Mouse (Mus musculus) MEL (cell line): Measurements from ENCODE around the gene Synpo2l. TPM values are rescaled to one million over a fixed set of nuclear protein-coding genes. Genes with fewer than 3 reads are reported as not detected.

Experiments
- DNase-seq: peaks from one replicate; pipeline ENCODE4 v3.0.0; 2011; ENCODE audit warnings: low read depth, low spot score
- H3K27ac ChIP-seq: 2 replicates; pipeline ENCODE4 v1.5.1; 2012; ENCODE audit warnings: low read depth, mild to moderate bottlenecking, control low read depth, low read length, moderate library complexity; ENCODE audit not compliant: control insufficient read depth
- H3K27me3 ChIP-seq, 2 experiments: fragments of 150-350 bp in 1 of 2; sonication (generic) in 1 of 2; 2 replicates each; pipeline ENCODE4 v1.6.1; 2012; ENCODE audit warnings: low read length in 2 of 2, mild to moderate bottlenecking in 2 of 2, improper control_type of control experiment in 1 of 2, moderate library complexity in 1 of 2; ENCODE audit not compliant: insufficient read depth in 2 of 2, control insufficient read depth in 1 of 2
- H3K36me3 ChIP-seq, 2 experiments: 2 replicates each; pipeline ENCODE4 v1.6.1; 2012 to 2014; ENCODE audit warnings: low read length in 2 of 2, improper control_type of control experiment in 1 of 2, inconsistent platforms in 1 of 2, mild to moderate bottlenecking in 1 of 2; ENCODE audit not compliant: insufficient read depth in 2 of 2, control insufficient read depth in 1 of 2
- H3K4me1 ChIP-seq, 2 experiments: fragments of 150-350 bp in 1 of 2; sonication (generic) in 1 of 2; 2 replicates each; pipeline ENCODE4 v1.6.1; 2012; ENCODE audit warnings: low read length in 2 of 2, improper control_type of control experiment in 1 of 2, mild to moderate bottlenecking in 1 of 2; ENCODE audit not compliant: insufficient read depth in 2 of 2, control insufficient read depth in 1 of 2
- H3K4me3 ChIP-seq, 2 experiments: fragments of 150-350 bp in 1 of 2; sonication (generic) in 1 of 2; 2 replicates each; pipeline ENCODE4 v1.5.1; 2012; ENCODE audit warnings: low read depth in 2 of 2, low read length in 2 of 2, mild to moderate bottlenecking in 2 of 2, moderate library complexity in 2 of 2, control low read depth in 1 of 2, improper control_type of control experiment in 1 of 2; ENCODE audit not compliant: control insufficient read depth in 1 of 2, insufficient read depth in 1 of 2
- H3K79me2 ChIP-seq: 2 replicates; pipeline ENCODE4 v1.6.1; 2012; ENCODE audit warnings: mild to moderate bottlenecking, low read length, moderate library complexity; ENCODE audit not compliant: control insufficient read depth, poor library complexity, insufficient read depth
- H3K9ac ChIP-seq: 2 replicates; pipeline ENCODE4 v1.6.1; 2012; ENCODE audit warnings: low read depth, mild to moderate bottlenecking, control low read depth, low read length, moderate library complexity; ENCODE audit not compliant: control insufficient read depth, poor library complexity, severe bottlenecking
- H3K9me3 ChIP-seq: fragments of 150-350 bp; sonication (generic); replicated peaks from 2 replicates; pipeline ENCODE4 v1.6.1; 2012; ENCODE audit warnings: mild to moderate bottlenecking, low read length, improper control_type of control experiment, moderate library complexity; ENCODE audit not compliant: insufficient read depth
- BHLHE40 ChIP-seq: IDR thresholded peaks from 2 replicates; pipeline ENCODE4 v1.6.1; 2012; ENCODE audit warnings: low read depth, mild to moderate bottlenecking, inconsistent platforms, low read length, improper control_type of control experiment, borderline replicate concordance
- CTCF ChIP-seq, 3 experiments: IDR thresholded peaks in 2 of 3; conservative IDR thresholded peaks in 1 of 3; 2 replicates each; pipeline ENCODE4 v1.5.1; 2011 to 2012; ENCODE audit warnings: low read length in 3 of 3, low read depth in 2 of 3, mild to moderate bottlenecking in 2 of 3, improper control_type of control experiment in 1 of 3, inconsistent platforms in 1 of 3, mixed read lengths in 1 of 3, moderate library complexity in 1 of 3; ENCODE audit not compliant: control insufficient read depth in 1 of 3, insufficient read depth in 1 of 3, poor library complexity in 1 of 3, severe bottlenecking in 1 of 3
- E2F4 ChIP-seq: IDR thresholded peaks from 2 replicates; pipeline ENCODE4 v1.6.1; 2011; ENCODE audit warnings: low read depth, low read length, improper control_type of control experiment, borderline replicate concordance
- ELF1 ChIP-seq: IDR thresholded peaks from 2 replicates; pipeline ENCODE4 v1.6.1; 2014; ENCODE audit warnings: low read depth, mild to moderate bottlenecking, inconsistent platforms, low read length, improper control_type of control experiment, moderate library complexity
- ETS1 ChIP-seq: IDR thresholded peaks from 2 replicates; pipeline ENCODE4 v1.6.1; 2012; ENCODE audit warnings: low read depth, mild to moderate bottlenecking, inconsistent platforms, low read length, improper control_type of control experiment, moderate library complexity
- GABPA ChIP-seq: IDR thresholded peaks from 2 replicates; pipeline ENCODE4 v1.6.1; 2012; ENCODE audit warnings: low read depth, mild to moderate bottlenecking, inconsistent platforms, low read length, improper control_type of control experiment, moderate library complexity
- GATA1 ChIP-seq: IDR thresholded peaks from 2 replicates; pipeline ENCODE4 v1.6.1; 2011; ENCODE audit warnings: low read depth, low read length, improper control_type of control experiment
- HCFC1 ChIP-seq: IDR thresholded peaks from 2 replicates; pipeline ENCODE4 v1.6.1; 2012; ENCODE audit warnings: low read depth, mild to moderate bottlenecking, inconsistent platforms, low read length, improper control_type of control experiment, moderate library complexity
- JUND ChIP-seq: IDR thresholded peaks from 2 replicates; pipeline ENCODE4 v1.6.1; 2011; ENCODE audit warnings: low read depth, mild to moderate bottlenecking, improper control_type of control experiment, low read length
- MAFK ChIP-seq: IDR thresholded peaks from 2 replicates; pipeline ENCODE4 v1.6.1; 2011; ENCODE audit warnings: low read depth, mild to moderate bottlenecking, low read length, improper control_type of control experiment, borderline replicate concordance
- MEF2A ChIP-seq: IDR thresholded peaks from 2 replicates; pipeline ENCODE4 v1.6.1; 2014; ENCODE audit warnings: low read depth, mild to moderate bottlenecking, inconsistent platforms, low read length, improper control_type of control experiment; ENCODE audit not compliant: poor library complexity, insufficient replicate concordance, severe bottlenecking; ENCODE audit errors: extremely low read depth
- MXI1 ChIP-seq: IDR thresholded peaks from 2 replicates; pipeline ENCODE4 v1.6.1; 2011; ENCODE audit warnings: mild to moderate bottlenecking, low read depth, low read length, improper control_type of control experiment
- MYB ChIP-seq: IDR thresholded peaks from 2 replicates; pipeline ENCODE4 v1.6.1; 2011; ENCODE audit warnings: mild to moderate bottlenecking, low read depth, low read length, improper control_type of control experiment
- MYC ChIP-seq: IDR thresholded peaks from 2 replicates; pipeline ENCODE4 v1.6.1; 2011; ENCODE audit warnings: low read depth, mild to moderate bottlenecking, low read length, improper control_type of control experiment, moderate library complexity
- NELFE ChIP-seq: IDR thresholded peaks from 2 replicates; pipeline ENCODE4 v1.6.1; 2011; ENCODE audit warnings: low read depth, low read length, improper control_type of control experiment
- NRF1 ChIP-seq: IDR thresholded peaks from 2 replicates; pipeline ENCODE4 v1.6.1; 2014; ENCODE audit warnings: low read depth, mild to moderate bottlenecking, inconsistent platforms, low read length, improper control_type of control experiment, moderate library complexity; ENCODE audit not compliant: poor library complexity, insufficient read depth, severe bottlenecking
- POLR2A ChIP-seq, 2 experiments: IDR thresholded peaks; 2 replicates each; pipeline ENCODE4 v1.6.1; 2011 to 2012; ENCODE audit warnings: low read length in 2 of 2, mild to moderate bottlenecking in 2 of 2, control low read depth in 1 of 2, improper control_type of control experiment in 1 of 2, low read depth in 1 of 2, moderate library complexity in 1 of 2; ENCODE audit not compliant: control insufficient read depth in 1 of 2, insufficient read depth in 1 of 2, poor library complexity in 1 of 2
- POLR2AphosphoS2 ChIP-seq: IDR thresholded peaks from 2 replicates; pipeline ENCODE4 v1.6.1; 2011; ENCODE audit warnings: low read length, improper control_type of control experiment
- POLR2AphosphoS5 ChIP-seq: IDR thresholded peaks from 2 replicates; pipeline ENCODE4 v1.6.1; 2012; ENCODE audit warnings: low read depth, borderline replicate concordance, mild to moderate bottlenecking, inconsistent platforms, low read length, moderate library complexity, mixed read lengths
- RCOR1 ChIP-seq: IDR thresholded peaks from 2 replicates; pipeline ENCODE4 v1.6.1; 2012; ENCODE audit warnings: low read depth, mild to moderate bottlenecking, inconsistent platforms, low read length, improper control_type of control experiment
- SIN3A ChIP-seq: IDR thresholded peaks from 2 replicates; pipeline ENCODE4 v1.6.1; 2012; ENCODE audit warnings: low read length, improper control_type of control experiment, inconsistent platforms
- SMC3 ChIP-seq: IDR thresholded peaks from 2 replicates; pipeline ENCODE4 v1.6.1; 2011; ENCODE audit warnings: low read depth, low read length, improper control_type of control experiment
- TBP ChIP-seq: IDR thresholded peaks from 2 replicates; pipeline ENCODE4 v1.8.0; 2011; ENCODE audit warnings: low read depth, low read length, improper control_type of control experiment
- UBTF ChIP-seq: IDR thresholded peaks from 2 replicates; pipeline ENCODE4 v1.6.1; 2012; ENCODE audit warnings: low read depth, mild to moderate bottlenecking, inconsistent platforms, low read length, improper control_type of control experiment, moderate library complexity, borderline replicate concordance; ENCODE audit not compliant: insufficient read depth
- USF1 ChIP-seq: IDR thresholded peaks from 2 replicates; pipeline ENCODE4 v1.6.1; 2014; ENCODE audit warnings: low read depth, mild to moderate bottlenecking, inconsistent platforms, low read length, improper control_type of control experiment, moderate library complexity
- ZC3H11A ChIP-seq: IDR thresholded peaks from 2 replicates; pipeline ENCODE4 v1.6.1; 2012; ENCODE audit warnings: low read depth, mild to moderate bottlenecking, inconsistent platforms, low read length, improper control_type of control experiment
- ZKSCAN1 ChIP-seq: IDR thresholded peaks from 2 replicates; pipeline ENCODE4 v1.6.1; 2012; ENCODE audit warnings: low read depth, mild to moderate bottlenecking, inconsistent platforms, low read length, improper control_type of control experiment, moderate library complexity
- ZMIZ1 ChIP-seq: IDR thresholded peaks from 2 replicates; pipeline ENCODE4 v1.6.1; 2012; ENCODE audit warnings: low read depth, mild to moderate bottlenecking, inconsistent platforms, low read length, improper control_type of control experiment, moderate library complexity
- polyA plus RNA-seq, 2 experiments: library from polyadenylated mRNA; stranded (reverse) in 1 of 2; unstranded in 1 of 2; fragments of >175 nt in 1 of 2; fragments of >200 nt in 1 of 2; gene quantifications; 2 replicates each; pipeline versions ENCODE4 v1.2.1 to v1.2.4; 2012; ENCODE audit warnings: low replicate concordance in 2 of 2, low read depth in 1 of 2; ENCODE audit not compliant: insufficient read length in 2 of 2, insufficient read depth in 1 of 2, missing spikeins in 1 of 2
- total RNA-seq: library from RNA; depleted of rRNA; stranded (reverse); fragments of 300-350 nt; gene quantifications from 2 replicates; pipeline ENCODE4 v1.2.3, GENCODE M21; 2012

Gene Synpo2l
- total and polyA plus RNA-seq, 3 experiments, result 0.04 to 0.06 TPM; not detected in 1

GRCm38 (mm10) chr14:20708239-20708638, 40.1 kb upstream of the Synpo2l start:
- Histone ChIP-seq H3K27ac (peak overlapping the region; percentile 17), H3K79me2 (peaks cover 21% of the 10 kb centered on the region), H3K9me3 (no peaks in the 10 kb centered on the region), H3K9ac (peak overlapping the region; percentile 67), H3K27me3 (no peaks in the 10 kb centered on the region), H3K4me1 (peaks cover 3 to 10% of the 10 kb centered on the region in 2 experiments; a peak in 3 of 4 replicates), H3K4me3 (peak overlapping the region; percentile 68 to 71), H3K36me3 (peaks cover 0 to 12% of the 10 kb centered on the region in 2 experiments; a peak in 3 of 4 replicates)
- peak; percentile 47 for DNase-seq
- TF ChIP-seq E2F4 (no peak), SMC3 (no peak), ZKSCAN1 (no peak), MYC (no peak), USF1 (peak; percentile 85), BHLHE40 (peak; percentile 75), ELF1 (no peak)

GRCm38 (mm10) chr14:20707201-20708190, 39.3 kb upstream of the Synpo2l start, which contains the start of gene Zswim8:
Gene Zswim8 (plus strand): TSS chr14:20707552.
- peak within 1 kb of the TSS; percentile 67 for H3K9ac ChIP-seq
- no peaks in the 10 kb centered on the region for H3K9me3 ChIP-seq
- H3K4me1 ChIP-seq, result peaks cover 3 to 10% of the 10 kb centered on the region in 2 experiments; a peak in 3 of 4 replicates
- peaks cover 27% of the 10 kb centered on the region for H3K79me2 ChIP-seq
- peak within 1 kb of the TSS; percentile 46 for H3K27ac ChIP-seq
- H3K36me3 ChIP-seq, result peaks cover 0 to 12% of the 10 kb centered on the region in 2 experiments; a peak in 3 of 4 replicates
- peak; percentile 88 for DNase-seq
- H3K4me3 ChIP-seq, result peak within 1 kb of the TSS; percentile 68 to 71
- no peaks in the 10 kb centered on the region for H3K27me3 ChIP-seq
- peak; percentile 98 for TF ChIP-seq SIN3A
- no peak for TF ChIP-seq UBTF
- no peak for TF ChIP-seq MAFK
- TF ChIP-seq RCOR1, result no peak
- no peak for TF ChIP-seq MYB
- TF ChIP-seq ELF1, result peak; percentile 78
- peak; percentile 81 for TF ChIP-seq USF1
- TF ChIP-seq NRF1, result no peak
- no peak for TF ChIP-seq POLR2AphosphoS2
- no peak for TF ChIP-seq GABPA
- TF ChIP-seq GATA1, result no peak
- peak in 1 of 2 experiments; percentile 83; a peak in 2 of 4 replicates for TF ChIP-seq POLR2A (IDR thresholded peaks at IDR 0.05; ENCODE audit: control insufficient read depth in 1 of 2, insufficient read depth in 1 of 2, low read depth in 1 of 2, low read length in 2 of 2, poor library complexity in 1 of 2)
- TF ChIP-seq NELFE, result peak; percentile 72
- no peak for TF ChIP-seq MEF2A
- peak; percentile 72 for TF ChIP-seq MYC
- TF ChIP-seq ZC3H11A, result no peak
- TF ChIP-seq CTCF (IDR thresholded peaks at IDR 0.05 in 2 of 3, conservative IDR thresholded peaks at IDR 0.05 in 1 of 3; ENCODE audit: control insufficient read depth in 1 of 3, insufficient read depth in 1 of 3, low read depth in 2 of 3, low read length in 3 of 3, poor library complexity in 1 of 3, severe bottlenecking in 1 of 3), result no peak
- no peak for TF ChIP-seq BHLHE40
- TF ChIP-seq ZMIZ1, result no peak
- TF ChIP-seq POLR2AphosphoS5, result no peak
- peak; percentile 77 for TF ChIP-seq MXI1
- TF ChIP-seq JUND, result no peak
- no peak for TF ChIP-seq E2F4
- TF ChIP-seq HCFC1, result peak; percentile 91
- TF ChIP-seq ETS1, result peak; percentile 82
- peak; percentile 42; the same call in 1 of the 2 replicates for TF ChIP-seq TBP
